Mouse (Mus musculus): ENCODE results near the gene Fam50a.

Fam50a gene

GRCm38 (mm10) chrX:74312540-74313464, at the start of gene Fam50a:
Gene Fam50a (plus strand): TSS chrX:74313033.
- peak; percentile 93 for DNase-seq

GRCm38 (mm10) chrX:74269736-74270061, 43.1 kb upstream of the Fam50a start:
- no peak for DNase-seq

- peak; percentile 96 for DNase-seq
These were observed 42.6 kb upstream of the Fam50a start, which contains the start of gene Rpl10 for GRCm38 (mm10) chrX:74270062-74270901. Gene Rpl10 (plus strand): TSS chrX:74270812.

- DNase-seq, result peak; percentile 63
These were observed 41.8 kb upstream of the Fam50a start for GRCm38 (mm10) chrX:74270902-74271551.

GRCm38 (mm10) chrX:74273422-74274322, 39.2 kb upstream of the Fam50a start:
- no peak for DNase-seq

- peak; percentile 20 for DNase-seq
These were observed 34.9 kb upstream of the Fam50a start for GRCm38 (mm10) chrX:74277916-74278315.

- DNase-seq, result no peak
These were observed 31.6 kb upstream of the Fam50a start for GRCm38 (mm10) chrX:74281041-74281731.

- peak; percentile 94 for DNase-seq
These were observed 31.0 kb upstream of the Fam50a start, which contains the start of the genes Taz and Dnase1l1 for GRCm38 (mm10) chrX:74281732-74282394. Gene Taz (plus strand): TSS chrX:74281912. Gene Dnase1l1 (minus strand): TSS chrX:74282337.

GRCm38 (mm10) chrX:74282395-74283091, 30.3 kb upstream of the Fam50a start:
- DNase-seq, result peak; percentile 94

GRCm38 (mm10) chrX:74283092-74283437, 29.8 kb upstream of the Fam50a start:
- no peak for DNase-seq

- no peak for DNase-seq
These were observed 19.4 kb upstream of the Fam50a start for GRCm38 (mm10) chrX:74293431-74293830.

- peak; percentile 97 for DNase-seq
These were observed 16.0 kb upstream of the Fam50a start, which contains the start of gene Atp6ap1 for GRCm38 (mm10) chrX:74296538-74297448. Gene Atp6ap1 (plus strand): TSS chrX:74297097.

- no peak for DNase-seq
These were observed 14.5 kb upstream of the Fam50a start for GRCm38 (mm10) chrX:74298348-74298747.

- peak; percentile 19 for DNase-seq
These were observed 13.1 kb upstream of the Fam50a start for GRCm38 (mm10) chrX:74299721-74300120.

- DNase-seq, result peak; percentile 74
These were observed 7.7 kb upstream of the Fam50a start, which contains the start of gene Gdi1 for GRCm38 (mm10) chrX:74304867-74305700. Gene Gdi1 (plus strand): TSS chrX:74304998.

- DNase-seq, result peak; percentile 78
These were observed 15.9 kb downstream of the Fam50a start, which contains the start of gene Plxna3 for GRCm38 (mm10) chrX:74328725-74329161. Gene Plxna3 (plus strand): TSS chrX:74329066.

- DNase-seq, result no peak
These were observed 16.4 kb downstream of the Fam50a start for GRCm38 (mm10) chrX:74329215-74329671.

Measured in lung, postnatal 36 days (tissue).